Mouse (Mus musculus): Measurements from ENCODE around the gene Ctsl.

DNA sequence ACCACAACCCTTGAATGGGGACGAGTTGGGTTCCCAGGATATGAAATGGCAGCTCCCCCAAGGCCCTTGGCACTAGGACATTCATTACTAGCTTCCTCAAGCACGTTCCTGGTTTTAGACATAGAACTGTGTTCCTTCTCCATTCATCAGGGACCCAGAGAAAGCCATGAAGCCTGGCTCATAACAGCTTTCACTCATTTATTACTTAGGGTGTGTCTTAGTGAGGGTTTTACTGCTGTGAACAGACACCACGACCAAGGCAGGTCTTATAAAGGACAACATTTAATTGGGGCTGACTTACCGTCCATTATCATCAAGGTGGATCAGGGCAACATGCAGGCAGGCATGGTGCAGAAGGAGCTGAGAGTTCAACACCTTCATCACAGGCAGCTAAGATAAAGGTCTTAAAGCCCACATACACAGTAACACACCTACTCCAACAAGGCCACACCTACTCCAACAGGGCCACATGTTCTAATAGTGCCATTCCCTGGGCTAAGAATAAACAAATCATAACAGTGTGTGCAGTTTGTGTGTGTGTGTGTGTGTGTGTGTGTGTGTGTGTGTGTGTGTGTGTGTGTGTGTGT lies 35.1 kb downstream of the Ctsl start:
- TF ChIP-seq CTCF (conservative IDR thresholded peaks at IDR 0.05; ENCODE audit: low read length) (no peak), POU5F1 (IDR thresholded peaks at IDR 0.05; ENCODE audit: borderline replicate concordance, low read length) (no peak), NANOG (IDR thresholded peaks at IDR 0.05; ENCODE audit: borderline replicate concordance, low read length) (no peak)

All from E14TG2a.4 (cell line).